Mouse (Mus musculus): ENCODE measurements at regions not wholly inside any gene's neighbourhood (a gene's known extent, or its start where the extent isn't known, plus 50 kb on each side); places are given as distances from the start of the nearest gene placed in this dataset.

- TF ChIP-seq POLR2A (IDR thresholded peaks at IDR 0.05; ENCODE audit: extremely low read depth, insufficient read depth, low read length): no peak
- no peak for TF ChIP-seq CTCF (IDR thresholded peaks at IDR 0.05; ENCODE audit: extremely low read depth, insufficient read depth, low read length)
Observed at GRCm38 (mm10) chr12:113426636-113427035, 62.7 kb upstream of the Adam6b start.
